Mouse (Mus musculus): ENCODE data around the gene Nanos2.

Nanos2 gene

DNA sequence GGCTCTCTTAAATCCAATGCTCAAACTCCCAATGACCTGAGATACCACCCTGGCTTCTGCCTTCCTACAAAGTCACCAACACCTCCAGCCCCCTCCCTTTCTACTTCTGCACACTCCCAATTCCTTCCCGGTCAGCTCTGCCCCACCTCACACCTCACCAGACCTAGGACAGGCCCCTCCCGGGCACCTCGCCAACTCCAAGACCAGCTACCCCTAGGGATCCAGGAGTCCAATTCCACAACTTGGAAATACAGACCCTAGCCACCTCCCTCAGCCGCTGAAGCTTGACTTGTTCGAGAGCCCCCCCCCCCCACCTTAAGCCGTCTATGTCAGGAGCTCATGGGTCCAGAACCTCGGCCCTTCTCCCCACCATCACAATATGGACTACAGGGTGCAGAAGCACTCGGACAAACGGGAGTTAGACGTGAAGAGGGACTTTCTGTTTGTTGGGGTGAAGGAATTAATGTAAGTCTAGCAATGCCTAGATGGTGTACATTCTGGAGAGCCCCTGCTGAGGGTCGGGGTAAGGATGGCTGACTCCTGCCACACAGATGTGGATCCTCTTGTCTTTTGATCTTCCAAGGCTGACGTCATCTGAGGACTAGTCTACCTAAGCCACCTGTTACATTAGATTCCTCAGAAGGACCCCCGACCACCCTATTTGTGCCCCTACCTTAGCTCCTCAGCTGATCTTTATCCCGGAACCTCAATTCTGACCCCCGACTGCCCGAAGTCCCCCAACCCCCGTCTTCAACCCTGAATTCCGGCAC lies 35.2 kb downstream of the Nanos2 start:
- no peak for DNase-seq

DNA sequence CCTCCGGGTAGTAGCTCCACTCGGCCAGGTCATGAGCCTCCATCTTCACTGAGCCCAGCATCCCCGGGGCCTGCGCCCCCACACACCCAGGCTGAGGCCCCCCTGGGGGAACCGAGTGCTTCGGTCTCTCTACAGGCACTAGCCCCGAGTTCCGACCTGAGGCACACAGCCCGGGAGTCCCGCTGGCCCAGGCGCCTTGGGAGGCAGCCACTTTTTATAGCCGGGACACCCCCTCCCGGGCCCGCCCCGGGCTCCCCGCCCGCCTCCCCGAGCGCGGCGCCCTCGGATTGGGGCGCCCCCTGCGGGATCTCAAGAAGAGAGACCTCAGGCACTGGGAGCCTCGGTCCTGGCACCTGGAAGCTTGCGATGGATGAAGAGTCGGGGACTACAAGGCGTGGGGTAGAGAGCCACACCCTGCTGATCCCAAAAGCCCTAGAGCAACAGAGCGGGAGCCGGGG lies 36.2 kb downstream of the Nanos2 start, which contains the start of gene Foxa3:
Gene Foxa3, minus strand, starts transcription at position 182 of the 458 bp plus-strand sequence.
- peak; percentile 37 for DNase-seq

DNA sequence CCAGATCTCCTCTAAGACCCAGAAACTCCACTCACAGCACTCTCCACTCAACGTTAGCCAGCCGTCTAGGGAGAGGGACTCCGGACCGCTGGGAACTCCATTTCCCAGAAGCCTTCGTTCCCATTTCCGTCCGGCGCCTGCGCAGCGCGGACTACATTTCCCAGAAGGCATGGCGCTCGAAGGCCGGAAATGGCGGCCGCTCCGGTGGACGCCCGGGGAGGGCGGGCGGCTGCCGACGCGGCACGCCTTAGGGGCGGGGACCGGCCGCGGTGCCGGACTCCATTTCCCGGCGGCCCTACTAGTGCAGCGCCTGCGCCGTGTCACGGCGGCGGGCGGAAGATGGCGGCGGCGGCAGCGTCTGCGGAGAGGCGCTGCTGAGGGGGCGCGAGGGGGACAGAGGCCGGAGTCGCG lies 36.9 kb downstream of the Nanos2 start, which contains the start of gene Sympk:
Gene Sympk, plus strand, starts transcription at position 282 of the 411 bp plus-strand sequence.
- DNase-seq, result peak; percentile 96

DNA sequence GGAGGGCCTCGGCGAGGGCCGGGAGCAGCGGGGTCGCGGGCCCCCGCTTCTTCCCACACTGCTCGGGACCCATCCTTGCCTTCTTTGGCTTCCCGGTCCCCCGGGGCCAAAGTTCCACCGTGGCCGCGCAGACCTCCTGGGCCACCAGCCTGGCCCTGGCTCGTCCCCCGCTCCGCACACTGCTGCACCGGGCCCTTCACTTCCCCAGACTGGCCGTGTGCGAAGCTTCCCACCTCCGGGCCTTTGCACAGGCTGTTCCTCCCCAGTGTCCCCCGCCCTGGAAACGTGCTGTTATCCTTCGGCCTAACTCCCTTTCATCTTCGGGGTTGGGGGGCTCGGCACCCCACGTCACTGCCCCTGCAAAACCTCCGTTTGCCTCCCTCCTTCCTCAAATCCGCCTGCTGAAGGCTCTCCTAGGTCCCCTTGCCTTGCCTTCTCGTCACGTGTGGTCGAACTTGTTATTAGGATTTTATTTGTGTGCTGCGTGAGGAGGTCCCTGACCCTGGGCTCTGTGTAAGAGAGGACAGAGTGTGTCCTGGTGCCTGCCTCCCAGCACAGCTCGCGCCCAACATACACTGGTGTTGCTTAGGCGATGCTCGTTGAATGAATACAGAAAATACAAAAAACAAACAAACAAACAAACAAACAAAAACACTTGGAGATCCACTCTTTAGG lies 37.5 kb downstream of the Nanos2 start:
- DNase-seq, result no peak

DNA sequence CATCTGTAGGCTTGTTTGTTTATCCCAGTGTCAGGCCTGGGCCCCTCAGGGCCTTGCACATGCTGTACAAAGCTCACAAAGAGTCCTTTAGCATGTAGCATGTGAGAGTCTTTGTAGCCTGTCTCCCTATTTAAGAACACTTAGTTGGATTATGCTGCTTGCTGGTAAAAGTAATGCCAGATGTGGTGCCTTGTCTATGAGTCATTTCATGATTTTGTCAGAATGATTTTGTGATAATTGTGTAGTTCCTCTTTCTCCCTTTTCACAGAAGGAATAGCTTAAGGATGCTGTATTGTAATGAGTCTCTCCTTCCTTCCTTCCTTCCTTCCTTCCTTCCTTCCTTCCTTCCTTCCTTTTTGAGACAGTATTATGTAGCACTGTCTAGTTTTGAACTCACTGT lies 40.9 kb downstream of the Nanos2 start:
- DNase-seq, result no peak

DNA sequence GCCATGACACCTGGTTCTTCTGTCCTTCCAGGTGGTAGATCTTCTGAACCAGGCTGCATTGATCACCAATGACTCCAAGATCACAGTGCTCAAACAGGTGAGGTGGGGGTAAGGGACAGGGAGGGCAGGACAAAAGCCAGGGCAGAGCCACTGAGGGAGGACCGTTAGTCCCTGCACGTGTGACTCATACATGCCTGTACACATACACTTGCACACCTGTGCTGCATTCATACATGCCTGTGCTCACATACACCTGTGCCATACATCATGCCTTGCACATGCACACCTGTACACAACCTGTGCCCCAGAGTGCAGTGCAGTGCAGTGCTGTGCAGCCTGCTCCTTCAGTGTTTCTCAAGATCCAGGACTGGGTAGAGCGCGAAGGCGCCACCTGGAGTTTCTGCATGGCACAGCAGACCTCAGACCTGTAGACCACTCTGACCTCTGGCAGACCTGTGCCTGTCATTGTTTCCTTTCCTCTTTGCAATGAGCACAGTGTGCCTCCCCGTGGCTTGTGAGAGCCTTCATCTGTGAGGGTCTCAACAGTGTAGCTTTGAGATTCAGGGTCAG lies 42.0 kb downstream of the Nanos2 start:
- peak; percentile 70 for DNase-seq

DNA sequence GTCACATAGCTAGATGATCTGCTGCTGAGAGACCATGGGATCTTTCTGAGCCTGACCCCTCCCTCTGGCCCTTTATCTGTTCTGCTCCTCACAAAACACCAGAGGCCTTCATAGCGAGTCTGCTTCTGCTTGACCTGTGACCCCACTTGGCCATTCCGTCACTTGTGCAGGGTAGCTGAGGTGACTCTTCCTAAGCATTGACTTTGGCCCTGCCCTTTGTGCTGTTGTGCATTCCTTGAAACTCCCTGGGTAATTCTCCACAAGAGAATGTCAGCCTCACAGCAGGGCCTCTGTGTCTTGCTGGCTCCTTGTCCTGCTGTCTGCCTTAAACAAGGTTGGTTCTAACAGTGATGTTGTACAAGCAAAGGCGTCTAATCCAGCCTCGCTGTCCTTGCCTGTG lies 44.4 kb downstream of the Nanos2 start:
- no peak for DNase-seq
